Comparison of ENCODE assay signal across 9 mouse cellular contexts in genomic region chr2:9882926-9883802, GRCm38 (mm10). TPM values are rescaled to one million over a fixed set of nuclear protein-coding genes. Genes with fewer than 3 reads are reported as not detected.
DNase-seq lines count a peak whose midpoint lies in the region; ATAC-seq and TF ChIP-seq lines count a peak whose summit lies in the region.
"Had no signal": no experiment of that assay in that cellular context is flagged by ENCODE, and none has a peak within 500 bp of the region (broad histone marks: within the 10 kb centered on the region; RNA-seq: fewer than 3 reads in every experiment).

No protein-coding gene starts in this region.

- H3K9me3 ChIP-seq in megakaryocyte, embryonic 14.5 days, result no peaks in the 10 kb centered on the region
- no peaks in the 10 kb centered on the region for H3K9me3 ChIP-seq in embryonic facial prominence, embryonic 14.5 days (ENCODE audit: control insufficient read depth, low read length)
- H3K9me3 ChIP-seq in hindbrain, postnatal 0 days (ENCODE audit: low read length), result no peaks in the 10 kb centered on the region
- H3K9me3 ChIP-seq in midbrain, embryonic 15.5 days, result no peaks in the 10 kb centered on the region

- peaks cover 74% of the 10 kb centered on the region for H3K4me1 ChIP-seq in megakaryocyte, embryonic 14.5 days
- peaks cover 20% of the 10 kb centered on the region; the same call in 1 of the 2 replicates for H3K4me1 ChIP-seq in embryonic facial prominence, embryonic 14.5 days (ENCODE audit: control insufficient read depth, insufficient read depth, low read length)
- H3K4me1 ChIP-seq in hindbrain, postnatal 0 days (ENCODE audit: insufficient read depth, low read length), result no peaks in the 10 kb centered on the region
- peaks cover 29% of the 10 kb centered on the region for H3K4me1 ChIP-seq in midbrain, embryonic 15.5 days

- no peak for TF ChIP-seq CTCF in hindbrain, postnatal 0 days (IDR thresholded peaks at IDR 0.05; ENCODE audit: low read depth)

- no peak overlapping the region for H3K27ac ChIP-seq in embryonic facial prominence, embryonic 14.5 days (replicated peaks; ENCODE audit: low read depth, low read length)
- H3K27ac ChIP-seq in hindbrain, postnatal 0 days, result peak overlapping the region; percentile 1; the same call in 1 of the 2 replicates
- H3K27ac ChIP-seq in midbrain, embryonic 15.5 days, result peak overlapping the region; percentile 81

- DNase-seq in embryonic facial prominence, embryonic 14.5 days (ENCODE audit: low spot score), result no peak
- DNase-seq in hindbrain, postnatal 0 days (ENCODE audit: low spot score), result no peak
- DNase-seq in right cerebral cortex, postnatal 25 days, result no peak
- DNase-seq in testis, postnatal 14 days (ENCODE audit: low spot score), result no peak
- no peak for DNase-seq in urinary bladder, postnatal 10 days (ENCODE audit: low spot score)

- under 1% methylated on average over 43 of the region's 43 CpGs for WGBS in embryonic facial prominence, embryonic 14.5 days
- under 1% methylated on average over 43 of the region's 43 CpGs for WGBS in hindbrain, postnatal 0 days
- WGBS in midbrain, embryonic 15.5 days, result under 1% methylated on average over 43 of the region's 43 CpGs

- no peaks in the 10 kb centered on the region for H3K36me3 ChIP-seq in megakaryocyte, embryonic 14.5 days (replicated peaks; ENCODE audit: low read length)
- no peaks in the 10 kb centered on the region for H3K36me3 ChIP-seq in embryonic facial prominence, embryonic 14.5 days (ENCODE audit: control insufficient read depth, insufficient read depth, low read length)
- no peaks in the 10 kb centered on the region for H3K36me3 ChIP-seq in hindbrain, postnatal 0 days (ENCODE audit: insufficient read depth, low read length)
- no peaks in the 10 kb centered on the region for H3K36me3 ChIP-seq in midbrain, embryonic 15.5 days (replicated peaks)

- H3K4me2 ChIP-seq in embryonic facial prominence, embryonic 14.5 days (ENCODE audit: low read depth, low read length), result peak overlapping the region; percentile 77
- H3K4me2 ChIP-seq in hindbrain, postnatal 0 days (ENCODE audit: low read depth, low read length), result peak overlapping the region; percentile 65
- H3K4me2 ChIP-seq in midbrain, embryonic 15.5 days, result peak overlapping the region; percentile 67

- H3K27me3 ChIP-seq in megakaryocyte, embryonic 14.5 days (replicated peaks), result peaks cover 98% of the 10 kb centered on the region
- peaks cover 91% of the 10 kb centered on the region for H3K27me3 ChIP-seq in embryonic facial prominence, embryonic 14.5 days (replicated peaks; ENCODE audit: control insufficient read depth, insufficient read depth, low read length)
- peaks cover 57% of the 10 kb centered on the region for H3K27me3 ChIP-seq in hindbrain, postnatal 0 days (ENCODE audit: insufficient read depth, low read length)
- peaks cover 54% of the 10 kb centered on the region for H3K27me3 ChIP-seq in midbrain, embryonic 15.5 days (replicated peaks)

- peak overlapping the region; percentile 83 for H3K4me3 ChIP-seq in megakaryocyte, embryonic 14.5 days (replicated peaks)
- H3K4me3 ChIP-seq in embryonic facial prominence, embryonic 14.5 days (ENCODE audit: low read depth, low read length), result peak overlapping the region; percentile 39
- peak overlapping the region; percentile 20 for H3K4me3 ChIP-seq in hindbrain, postnatal 0 days (ENCODE audit: low read length)
- peak overlapping the region; percentile 43 for H3K4me3 ChIP-seq in midbrain, embryonic 15.5 days
- H3K4me3 ChIP-seq: myocyte had no signal

- peak overlapping the region; percentile 55 for H3K9ac ChIP-seq in embryonic facial prominence, embryonic 14.5 days (ENCODE audit: low read depth, low read length)
- H3K9ac ChIP-seq in hindbrain, postnatal 0 days (replicated peaks; ENCODE audit: low read length), result no peak overlapping the region
- peak overlapping the region; percentile 41 for H3K9ac ChIP-seq in midbrain, embryonic 15.5 days

- no peak for ATAC-seq in megakaryocyte, adult 5-6 weeks (ENCODE audit: poor library complexity, severe bottlenecking)
- ATAC-seq in embryonic facial prominence, embryonic 14.5 days (ENCODE audit: low read depth), result no peak
- ATAC-seq in hindbrain, postnatal 0 days, result no peak
- no peak for ATAC-seq in midbrain, embryonic 15.5 days (replicated peaks)

RNA-seq across cellular contexts. Expression of gene 4930412O13Rik, which starts 2.1 kb away (rescaled TPM):
- not detected in 2 replicates for polyA plus RNA-seq in megakaryocyte, embryonic 14.5 days (2012; ENCODE audit: insufficient read depth, low replicate concordance)
- total RNA-seq in megakaryocyte, adult 5-6 weeks (2015), result not detected in 2 replicates
- total RNA-seq in megakaryocyte, adult 5-6 weeks (2017), result not detected in 2 replicates
- 0.29 and 0.34 TPM in 2 replicates for polyA plus RNA-seq in embryonic facial prominence, embryonic 14.5 days (2014; fragmentation: Nextera tagmentation; extraction: Ambion mirVana)
- total RNA-seq in hindbrain, postnatal 0 days (2014; rRNA removed), result not detected in 2 replicates
- polyA plus RNA-seq in hindbrain, postnatal 0 days (2015; fragmentation: Nextera tagmentation; extraction: Ambion mirVana), result 0.57 and 0.75 TPM in 2 replicates
- 1.3 and 2.2 TPM in 2 replicates for polyA plus RNA-seq in midbrain, embryonic 15.5 days (2015; fragmentation: Nextera tagmentation; extraction: Ambion mirVana)
- polyA plus RNA-seq: myocyte had no signal

RNA-seq across cellular contexts. Expression of gene 9230102O04Rik, which starts 6.2 kb away (rescaled TPM):
- not detected in 2 replicates for polyA plus RNA-seq in megakaryocyte, embryonic 14.5 days (2012; ENCODE audit: insufficient read depth, low replicate concordance)
- not detected in 2 replicates for total RNA-seq in megakaryocyte, adult 5-6 weeks (2015)
- total RNA-seq in megakaryocyte, adult 5-6 weeks (2017), result not detected in 2 replicates
- 0.97 TPM in 1 of 2 replicates, not detected in the other for polyA plus RNA-seq in embryonic facial prominence, embryonic 14.5 days (2014; fragmentation: Nextera tagmentation; extraction: Ambion mirVana)
- 1.5 TPM in 1 of 2 replicates, not detected in the other for total RNA-seq in hindbrain, postnatal 0 days (2014; rRNA removed)
- polyA plus RNA-seq in hindbrain, postnatal 0 days (2015; fragmentation: Nextera tagmentation; extraction: Ambion mirVana), result 0.76 and 1.0 TPM in 2 replicates
- 4.0 and 4.8 TPM in 2 replicates for polyA plus RNA-seq in midbrain, embryonic 15.5 days (2015; fragmentation: Nextera tagmentation; extraction: Ambion mirVana)
- polyA plus RNA-seq: myocyte had no signal

RNA-seq across cellular contexts. Expression of gene Gata3, which starts 6.7 kb away (rescaled TPM):
- polyA plus RNA-seq in megakaryocyte, embryonic 14.5 days (2012; ENCODE audit: insufficient read depth, low replicate concordance), result 0.36 TPM in 1 of 2 replicates, not detected in the other
- 0.45 and 0.98 TPM in 2 replicates for total RNA-seq in megakaryocyte, adult 5-6 weeks (2015)
- 0.49 and 1.2 TPM in 2 replicates for total RNA-seq in megakaryocyte, adult 5-6 weeks (2017)
- polyA plus RNA-seq in embryonic facial prominence, embryonic 14.5 days (2014; fragmentation: Nextera tagmentation; extraction: Ambion mirVana), result 15.7 and 23.1 TPM in 2 replicates
- total RNA-seq in hindbrain, postnatal 0 days (2014; rRNA removed), result 2.3 and 3.5 TPM in 2 replicates
- 17.6 and 20.5 TPM in 2 replicates for polyA plus RNA-seq in hindbrain, postnatal 0 days (2015; fragmentation: Nextera tagmentation; extraction: Ambion mirVana)
- 99.1 and 116 TPM in 2 replicates for polyA plus RNA-seq in midbrain, embryonic 15.5 days (2015; fragmentation: Nextera tagmentation; extraction: Ambion mirVana)

Comparison
In these comparisons a context has a peak if more than half of its experiments do, and no peak if none do; other contexts are left out.
1. H3K4me3 ChIP-seq: peak in every context shown above with its lines; median percentile 83 in megakaryocyte, embryonic 14.5 days; 43 in midbrain, embryonic 15.5 days; 39 in embryonic facial prominence, embryonic 14.5 days; 20 in hindbrain, postnatal 0 days.
2. RNA of gene Gata3, which starts 6.7 kb away (polyA plus RNA-seq): 99.1 to 116 TPM in midbrain, embryonic 15.5 days, 17.6 to 20.5 TPM in hindbrain, postnatal 0 days and 15.7 to 23.1 TPM in embryonic facial prominence, embryonic 14.5 days; 0.36 TPM in megakaryocyte, embryonic 14.5 days; every median in the first group is over 10 times any median in the second.
3. Peak in every context shown above with its lines, with median percentiles within 50 percentile points of each other: H3K4me2 ChIP-seq.